Mouse (Mus musculus) kidney, postnatal 14 days (tissue): ENCODE measurements at regions not wholly inside any gene's neighbourhood (a gene's known extent, or its start where the extent isn't known, plus 50 kb on each side); places are given as distances from the start of the nearest gene placed in this dataset.

Source experiments
- DNase-seq: peaks from one replicate; pipeline ENCODE4 v3.0.0; 2022; ENCODE audit warnings: mixed read lengths

GRCm38 (mm10) chr11:39733434-39734076, 961.4 kb downstream of the Mat2b start:
- DNase-seq: no peak

DNA sequence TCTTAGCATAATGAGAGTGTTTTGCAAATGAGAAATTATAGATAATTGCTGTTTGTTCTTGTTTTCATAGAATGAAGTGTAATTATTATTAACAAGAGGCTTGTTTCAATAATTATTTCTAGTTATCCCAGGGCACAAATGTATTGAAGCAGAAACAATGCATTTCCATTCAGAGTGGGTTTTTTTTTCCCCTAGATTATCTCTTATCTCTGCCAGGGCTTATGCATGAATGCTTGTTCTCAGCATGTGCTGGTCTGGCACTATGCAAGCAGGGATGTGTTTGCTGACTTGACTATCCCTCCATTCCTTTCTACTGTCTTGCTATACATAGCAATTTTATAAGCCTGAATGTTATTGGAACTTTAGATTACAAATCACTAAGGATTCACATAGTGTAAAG, 971.4 kb downstream of the Mat2b start:
- no peak for DNase-seq

DNA sequence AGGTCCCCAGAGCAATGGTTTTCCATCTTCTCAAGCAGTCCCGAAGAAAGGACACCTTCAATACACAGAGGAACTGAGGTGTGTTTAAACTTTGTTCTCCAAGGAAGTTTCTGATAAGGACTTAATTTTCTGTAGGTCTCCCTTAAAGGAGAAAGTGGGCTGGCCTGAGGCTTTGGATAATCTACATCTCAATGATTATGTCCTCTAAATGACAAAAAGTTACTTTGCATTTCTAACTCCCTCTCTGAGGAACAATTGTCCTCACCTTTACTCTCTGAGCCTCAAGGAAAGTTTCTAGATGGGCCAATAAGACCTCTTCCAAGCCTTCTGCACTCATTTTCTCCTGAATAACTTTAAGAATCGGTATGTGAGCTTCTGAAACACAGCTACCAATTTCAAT, 1016.5 kb downstream of the Mat2b start:
- DNase-seq: no peak

- DNase-seq: no peak
Measured at GRCm38 (mm10) chr11:39653595-39653994, 1041.4 kb downstream of the Mat2b start.

GRCm38 (mm10) chr11:39619356-39619755, 1075.6 kb downstream of the Mat2b start:
- no peak for DNase-seq

DNA sequence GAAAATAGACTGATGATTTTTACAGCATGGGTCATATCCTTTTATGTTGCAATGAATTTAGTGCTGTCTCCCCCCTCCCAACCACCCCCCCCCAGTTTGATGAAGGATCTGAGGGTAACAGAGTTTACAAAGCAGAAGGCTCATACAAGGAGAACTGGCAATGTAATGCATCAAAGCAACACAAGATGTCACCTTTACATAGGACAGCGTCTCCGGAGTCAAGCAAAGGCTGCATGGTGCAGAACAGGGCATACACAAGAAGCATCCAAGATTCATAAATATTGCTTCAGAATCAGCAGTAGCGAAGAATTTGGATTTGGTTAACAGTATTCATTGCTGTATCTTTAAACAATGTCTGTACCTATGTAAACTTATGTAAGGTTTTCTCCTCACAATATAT, 1079.2 kb downstream of the Mat2b start:
- DNase-seq: no peak

DNA sequence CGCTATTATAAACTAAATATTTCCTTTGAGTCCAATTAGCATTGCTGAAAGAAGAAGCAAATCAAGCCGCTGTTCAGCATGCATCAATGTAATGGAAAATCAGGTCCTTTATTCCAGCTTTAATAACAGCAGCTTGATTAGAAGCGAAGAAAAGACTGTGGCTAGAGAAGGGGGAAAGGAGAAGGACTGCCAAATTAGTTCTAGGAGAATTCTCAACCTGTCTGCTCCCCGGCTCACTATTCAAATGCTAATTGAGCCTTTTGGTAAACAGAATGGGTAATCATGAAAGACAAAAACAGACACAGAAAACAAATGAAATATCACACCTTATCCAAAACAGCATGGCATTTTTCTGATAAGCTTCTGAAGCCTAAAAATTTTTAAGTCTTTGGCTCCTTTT, 1098.5 kb downstream of the Mat2b start:
- no peak for DNase-seq

GRCm38 (mm10) chr11:39588641-39589385, 1106.2 kb downstream of the Mat2b start:
- peak; percentile 55 for DNase-seq

- no peak for DNase-seq
Measured at GRCm38 (mm10) chr11:39558287-39558686, 1136.7 kb downstream of the Mat2b start.

DNA sequence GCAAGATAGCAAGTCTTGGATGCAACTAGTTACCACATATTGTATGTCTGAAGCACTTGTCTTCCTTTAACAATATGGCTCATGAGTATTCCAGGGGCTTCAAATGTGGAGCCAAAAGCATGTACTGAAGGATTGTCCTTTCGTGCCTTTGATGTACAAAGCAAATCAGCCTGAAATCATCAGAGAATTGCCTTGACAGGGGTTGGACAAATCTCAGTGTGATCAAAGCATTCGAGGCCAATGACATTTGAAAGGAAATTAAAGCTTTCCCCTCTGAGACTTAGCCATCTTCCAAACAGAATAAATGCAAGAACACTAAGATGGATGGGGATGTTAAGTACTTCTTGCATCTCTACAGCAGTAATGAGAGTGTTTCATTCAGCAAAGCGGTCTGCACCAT, 1144.9 kb downstream of the Mat2b start:
- no peak for DNase-seq

DNA sequence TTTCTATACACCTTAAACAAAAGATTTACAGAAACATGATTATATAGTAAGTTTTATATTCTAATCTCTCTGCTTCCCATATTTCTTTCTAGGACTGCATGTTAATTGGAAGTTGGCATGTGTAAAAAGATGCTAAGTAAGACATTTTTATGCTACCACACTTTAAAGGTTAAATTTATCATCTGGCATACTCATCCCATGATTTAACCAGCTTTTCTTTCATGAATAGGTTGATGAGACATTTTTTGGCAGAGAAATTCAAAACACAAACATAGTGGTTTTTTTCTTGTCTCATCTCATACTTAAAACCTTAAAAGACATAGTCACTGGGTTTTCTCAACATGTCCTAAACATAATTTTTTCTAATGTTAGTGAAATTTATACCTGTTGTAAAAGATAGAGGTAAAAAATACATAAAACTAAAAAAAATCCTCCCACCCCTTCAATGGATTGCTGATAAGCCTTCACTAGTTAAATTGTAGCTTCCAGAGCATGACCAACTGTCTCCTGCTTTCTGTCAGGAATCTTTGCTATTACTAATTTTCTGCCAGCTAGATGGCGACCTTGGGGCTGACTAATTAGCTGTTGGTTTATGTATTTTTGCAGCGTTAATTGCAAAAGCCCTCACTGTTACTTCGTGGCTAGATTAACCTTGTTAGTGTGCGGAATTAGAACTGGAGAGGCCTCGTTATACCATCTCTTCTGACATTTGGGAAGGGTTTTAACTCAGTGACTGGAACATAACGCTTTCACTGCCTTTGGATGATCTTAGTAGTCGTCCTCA, 1169.9 kb downstream of the Mat2b start:
- DNase-seq: no peak

DNA sequence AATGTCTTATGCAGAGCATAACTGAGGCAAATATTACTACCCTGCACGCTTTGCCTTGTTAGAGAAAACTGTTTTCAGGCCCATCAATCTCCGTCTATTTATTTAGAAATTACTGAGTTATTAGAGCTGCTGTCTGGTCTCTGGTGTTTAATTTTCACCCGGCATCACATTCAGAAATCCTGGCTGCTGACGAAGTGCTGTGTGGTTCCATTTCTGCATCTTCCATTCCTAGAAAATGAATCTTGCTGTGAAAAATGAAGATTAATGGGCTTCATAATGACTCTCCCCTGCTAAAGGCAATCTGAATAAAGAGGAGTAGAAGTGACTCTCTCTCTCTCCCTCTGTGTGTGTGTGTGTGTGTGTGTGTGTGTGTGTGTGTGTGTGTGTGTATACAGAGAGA, 1199.8 kb downstream of the Mat2b start:
- no peak for DNase-seq

- no peak for DNase-seq
Measured at GRCm38 (mm10) chr11:39477136-39477535, 1217.9 kb downstream of the Mat2b start.

- peak; percentile 5 for DNase-seq
Measured at GRCm38 (mm10) chr11:39453329-39453952, 1241.6 kb downstream of the Mat2b start.

DNA sequence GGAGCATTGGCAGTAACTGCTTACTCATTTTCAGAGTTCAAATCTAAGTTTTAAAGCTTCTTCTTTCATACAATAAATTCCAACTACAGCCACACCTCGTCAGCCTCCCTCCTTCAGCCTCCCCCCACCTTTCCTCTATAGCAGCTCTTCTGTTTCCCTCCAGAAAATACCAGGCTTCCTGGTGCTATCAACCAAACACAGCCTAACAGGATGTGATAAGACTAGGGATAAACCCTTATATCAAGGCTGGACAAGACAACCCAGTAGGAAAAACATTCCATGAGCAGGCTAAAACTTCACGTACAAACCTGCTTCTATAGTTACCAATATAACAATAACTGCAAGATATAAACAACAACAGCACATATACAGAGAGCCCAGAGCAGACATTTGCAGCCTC, 1248.6 kb downstream of the Mat2b start:
- DNase-seq: no peak

DNA sequence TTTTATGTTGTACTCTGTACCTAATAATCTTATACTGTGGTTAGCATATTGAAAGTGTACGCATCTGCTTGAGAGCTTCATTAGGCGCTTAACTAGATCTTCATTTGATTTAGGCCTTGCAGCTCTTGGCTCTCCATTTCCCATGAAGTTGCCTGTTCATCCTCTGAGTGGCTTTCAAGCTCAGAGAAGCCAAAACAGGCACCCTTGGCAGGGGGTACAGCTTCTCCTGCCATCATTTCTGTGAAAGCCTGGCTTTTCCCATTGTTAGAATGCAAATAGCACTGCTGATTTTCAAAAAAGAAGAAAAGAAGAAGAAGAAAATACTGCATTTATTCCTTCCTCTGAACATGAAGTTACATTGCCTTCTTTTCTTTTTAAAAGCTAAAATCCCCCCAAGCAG, 1283.3 kb downstream of the Mat2b start:
- no peak for DNase-seq

GRCm38 (mm10) chr11:39411182-39411581, 1283.8 kb downstream of the Mat2b start:
- DNase-seq: no peak

DNA sequence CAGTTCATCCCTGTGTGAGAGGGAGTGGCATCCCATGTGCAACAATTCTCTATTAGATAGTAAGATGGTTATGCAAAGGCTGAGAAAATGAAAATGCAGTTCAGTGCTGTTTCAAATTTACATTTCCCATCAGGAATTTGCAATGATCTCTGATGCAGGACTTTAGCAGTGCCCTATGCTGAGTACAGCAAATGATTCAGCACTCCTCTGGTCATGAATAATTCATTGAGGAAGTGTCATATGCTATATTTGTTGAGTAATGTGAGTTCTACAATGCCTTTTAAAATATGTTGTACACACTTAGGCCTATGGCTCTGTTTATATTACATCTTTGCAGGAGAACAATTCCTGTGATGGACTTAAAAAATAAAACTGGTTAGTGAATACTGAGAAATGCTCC, 1330.2 kb downstream of the Mat2b start:
- no peak for DNase-seq

GRCm38 (mm10) chr11:39350616-39351015, 1344.4 kb downstream of the Mat2b start:
- DNase-seq: no peak
